Mouse (Mus musculus) kidney, adult 2 months (tissue): ENCODE measurements around the gene Fam178b. TPM values are rescaled to one million over a fixed set of nuclear protein-coding genes. Genes with fewer than 3 reads are reported as not detected.

Experiments
- DNase-seq: peaks from one replicate; pipeline ENCODE4 v3.0.0; 2021
- H3K27ac ChIP-seq: fragments of 200-500 bp; 2 replicates; pipeline ENCODE4 v1.5.1; 2012; ENCODE audit warnings: low read depth, low read length, control low read depth, inconsistent platforms; ENCODE audit not compliant: insufficient read depth
- H3K27me3 ChIP-seq: fragments of 200-500 bp; replicated peaks from 2 replicates; pipeline ENCODE4 v1.6.1; 2012; ENCODE audit warnings: mild to moderate bottlenecking, moderate library complexity, low read length, inconsistent platforms; ENCODE audit not compliant: control insufficient read depth, insufficient read depth
- H3K36me3 ChIP-seq: fragments of 200-500 bp; 2 replicates; pipeline ENCODE4 v1.6.1; 2012; ENCODE audit warnings: mild to moderate bottlenecking, moderate library complexity, low read length, inconsistent platforms; ENCODE audit not compliant: control insufficient read depth, insufficient read depth
- H3K4me1 ChIP-seq: fragments of 200-500 bp; 2 replicates; pipeline ENCODE4 v1.6.1; 2011; ENCODE audit warnings: low read length; ENCODE audit not compliant: control insufficient read depth, insufficient read depth
- H3K4me3 ChIP-seq: fragments of 200-500 bp; 2 replicates; pipeline ENCODE4 v1.5.1; 2011; ENCODE audit warnings: mild to moderate bottlenecking, low read depth, low read length, control low read depth; ENCODE audit not compliant: insufficient read depth
- CTCF ChIP-seq: fragments of 200-500 bp; conservative IDR thresholded peaks from 2 replicates; pipeline ENCODE4 v1.5.1; 2011; ENCODE audit warnings: low read depth, mild to moderate bottlenecking, control low read depth, low read length, moderate library complexity, mixed read lengths; ENCODE audit not compliant: insufficient read depth, insufficient read length
- POLR2A ChIP-seq: fragments of 200-500 bp; IDR thresholded peaks from one replicate; pipeline ENCODE4 v1.6.1; 2011; ENCODE audit warnings: low read depth, low read length, control low read depth
- WGBS: fragments of 180-500 bp; shearing (Covaris S2); methylation state at CpG from one replicate; pipeline ENCODE4 v1.1.7; 2018; 5-methylcytosine and 5-hydroxymethylcytosine counted together
- polyA plus RNA-seq: library from polyadenylated mRNA; depleted of rRNA; stranded (reverse); fragments of >200 nt; gene quantifications from 2 replicates; pipeline ENCODE4 v1.2.3, GENCODE M21; 2012

The Fam178b gene
- polyA plus RNA-seq, 1 experiment = 1.1 TPM

GRCm38 (mm10) chr1:36529875-36530274 lies 153.1 kb downstream of the Fam178b start:
- Histone ChIP-seq H3K27me3 (no peaks in the 10 kb centered on the region), H3K4me1 (0 out of 2 replicates have a peak, but pooled peaks cover 3% of the 10 kb centered on the region), H3K27ac (no peak overlapping the region), H3K4me3 (no peak overlapping the region), H3K36me3 (no peaks in the 10 kb centered on the region)
- no peak for DNase-seq
- TF ChIP-seq POLR2A = no peak
- WGBS = 95% methylated on average over 4 of the region's 4 CpGs

DNA sequence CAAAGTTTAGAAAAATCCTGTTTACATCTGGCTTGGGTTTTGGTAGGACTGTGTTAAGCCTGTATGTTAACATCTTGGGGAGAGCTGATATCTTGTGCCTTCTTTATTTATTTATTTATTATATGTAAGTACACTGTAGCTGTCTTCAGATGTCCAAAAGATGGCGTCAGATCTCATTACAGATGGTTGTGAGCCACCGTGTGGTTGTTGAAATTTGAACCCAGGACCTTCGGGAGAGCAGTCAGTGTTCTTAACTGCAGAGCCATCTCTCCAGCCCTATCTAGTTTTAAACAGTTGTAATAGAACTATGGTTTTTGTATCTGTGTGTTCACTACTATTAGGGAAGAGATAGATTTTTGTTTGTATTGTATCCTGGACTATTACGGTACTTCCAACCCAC lies 153.7 kb downstream of the Fam178b start:
- no peaks in the 10 kb centered on the region for H3K36me3 ChIP-seq
- DNase-seq = no peak
- no peak overlapping the region for H3K27ac ChIP-seq
- no peak overlapping the region for H3K4me3 ChIP-seq
- TF ChIP-seq CTCF (no peak), POLR2A (no peak)
- 83% methylated on average over 4 of the region's 4 CpGs for WGBS
- no peaks in the 10 kb centered on the region for H3K4me1 ChIP-seq
- H3K27me3 ChIP-seq = no peaks in the 10 kb centered on the region

DNA sequence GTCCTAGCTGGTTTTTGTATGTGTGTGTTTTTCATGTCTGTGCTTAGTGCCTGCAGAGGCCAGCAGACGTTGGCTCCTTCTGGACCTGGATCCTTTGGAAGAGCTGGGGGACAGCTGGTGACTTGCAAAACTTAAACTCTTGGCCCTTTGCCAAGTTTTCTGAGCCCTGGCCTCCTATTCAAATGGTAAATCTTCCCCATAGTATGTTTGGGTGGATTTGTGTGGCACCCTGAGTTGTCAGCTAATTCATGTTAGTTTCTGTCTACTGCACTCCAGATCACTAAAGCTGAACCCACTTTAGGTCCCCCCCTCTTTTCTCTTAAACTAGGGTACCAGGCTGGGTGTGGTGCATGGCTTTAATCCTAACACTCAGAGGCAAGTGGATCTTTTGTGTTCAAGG lies 154.6 kb downstream of the Fam178b start:
- H3K4me1 ChIP-seq = no peaks in the 10 kb centered on the region
- TF ChIP-seq POLR2A = no peak
- no peak for TF ChIP-seq CTCF

GRCm38 (mm10) chr1:36526903-36527302 lies 156.1 kb downstream of the Fam178b start:
- Histone ChIP-seq H3K4me3 (no peak overlapping the region), H3K27me3 (no peaks in the 10 kb centered on the region), H3K36me3 (no peaks in the 10 kb centered on the region; the same call in 1 of the 2 replicates), H3K4me1 (no peaks in the 10 kb centered on the region), H3K27ac (no peak overlapping the region)
- WGBS = 72% methylated on average over 10 of the region's 10 CpGs
- TF ChIP-seq POLR2A (no peak), CTCF (no peak)
- no peak for DNase-seq

More for the DNA sequence above, 154.6 kb downstream of the Fam178b start:
- WGBS = 21% methylated on average over 1 of the region's 1 CpGs
- no peaks in the 10 kb centered on the region for H3K27me3 ChIP-seq
- no peak overlapping the region for H3K27ac ChIP-seq
- no peak overlapping the region for H3K4me3 ChIP-seq
- DNase-seq = no peak
- no peaks in the 10 kb centered on the region; the same call in 1 of the 2 replicates for H3K36me3 ChIP-seq

DNA sequence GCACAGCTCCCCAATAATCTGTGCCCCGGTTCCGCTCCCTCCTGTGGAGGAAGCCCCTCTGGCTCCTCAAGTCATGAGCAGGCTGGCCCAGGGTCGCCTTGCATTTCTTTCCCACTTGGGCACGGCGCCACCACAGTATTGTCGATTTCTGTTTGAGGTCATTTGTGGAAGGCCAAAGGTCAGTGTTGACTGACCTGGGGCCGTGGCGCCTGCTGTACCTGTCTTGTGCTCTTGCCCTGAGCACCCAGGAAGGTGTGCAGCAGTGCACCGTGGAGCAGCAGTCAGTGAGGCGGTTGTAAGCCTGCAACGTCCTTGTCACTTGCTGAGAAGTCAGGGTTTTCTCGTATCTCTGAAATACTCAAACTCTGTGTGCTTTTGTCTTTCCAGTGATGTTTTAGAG lies 157.2 kb downstream of the Fam178b start:
- Histone ChIP-seq H3K36me3 (no peaks in the 10 kb centered on the region; the same call in 1 of the 2 replicates), H3K4me1 (no peaks in the 10 kb centered on the region), H3K27me3 (no peaks in the 10 kb centered on the region), H3K27ac (no peak overlapping the region), H3K4me3 (no peak overlapping the region)
- TF ChIP-seq CTCF (no peak), POLR2A (no peak)
- 72% methylated on average over 12 of the region's 12 CpGs for WGBS
- no peak for DNase-seq

DNA sequence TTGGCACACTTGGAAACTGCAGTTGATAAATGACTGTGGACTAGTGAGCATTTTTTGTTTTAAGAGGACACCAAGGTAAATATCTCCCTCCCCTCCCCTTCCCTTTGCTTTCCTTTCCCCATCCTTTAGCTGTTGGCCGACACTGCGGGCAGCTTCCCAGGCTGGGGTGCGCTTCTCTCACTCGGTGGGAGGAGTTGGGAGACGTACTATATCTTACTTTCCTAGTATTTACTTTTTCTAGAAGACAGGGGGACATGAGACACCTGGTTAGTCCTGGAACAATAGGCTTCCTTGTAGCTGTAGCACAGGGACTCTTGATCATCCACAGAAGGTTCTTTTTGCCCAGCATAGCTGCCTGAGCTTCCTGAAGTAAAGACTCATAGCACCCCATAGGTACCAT lies 158.9 kb downstream of the Fam178b start:
- no peak for DNase-seq
- H3K27me3 ChIP-seq = no peaks in the 10 kb centered on the region
- H3K27ac ChIP-seq = no peak overlapping the region
- no peaks in the 10 kb centered on the region; the same call in 1 of the 2 replicates for H3K36me3 ChIP-seq
- H3K4me3 ChIP-seq = no peak overlapping the region
- WGBS = 75% methylated on average over 5 of the region's 5 CpGs
- no peaks in the 10 kb centered on the region for H3K4me1 ChIP-seq
- TF ChIP-seq CTCF (no peak), POLR2A (no peak)

GRCm38 (mm10) chr1:36523332-36524013 lies 159.5 kb downstream of the Fam178b start:
- TF ChIP-seq CTCF (no peak), POLR2A (no peak)
- 65% methylated on average over 9 of the region's 9 CpGs for WGBS
- no peaks in the 10 kb centered on the region for H3K27me3 ChIP-seq
- no peak overlapping the region for H3K4me3 ChIP-seq
- no peaks in the 10 kb centered on the region; the same call in 1 of the 2 replicates for H3K4me1 ChIP-seq
- H3K27ac ChIP-seq = no peak overlapping the region
- H3K36me3 ChIP-seq = no peaks in the 10 kb centered on the region; the same call in 1 of the 2 replicates
- no peak for DNase-seq
